10 mouse cellular contexts compared by ENCODE assay signal in the genomic region with DNA sequence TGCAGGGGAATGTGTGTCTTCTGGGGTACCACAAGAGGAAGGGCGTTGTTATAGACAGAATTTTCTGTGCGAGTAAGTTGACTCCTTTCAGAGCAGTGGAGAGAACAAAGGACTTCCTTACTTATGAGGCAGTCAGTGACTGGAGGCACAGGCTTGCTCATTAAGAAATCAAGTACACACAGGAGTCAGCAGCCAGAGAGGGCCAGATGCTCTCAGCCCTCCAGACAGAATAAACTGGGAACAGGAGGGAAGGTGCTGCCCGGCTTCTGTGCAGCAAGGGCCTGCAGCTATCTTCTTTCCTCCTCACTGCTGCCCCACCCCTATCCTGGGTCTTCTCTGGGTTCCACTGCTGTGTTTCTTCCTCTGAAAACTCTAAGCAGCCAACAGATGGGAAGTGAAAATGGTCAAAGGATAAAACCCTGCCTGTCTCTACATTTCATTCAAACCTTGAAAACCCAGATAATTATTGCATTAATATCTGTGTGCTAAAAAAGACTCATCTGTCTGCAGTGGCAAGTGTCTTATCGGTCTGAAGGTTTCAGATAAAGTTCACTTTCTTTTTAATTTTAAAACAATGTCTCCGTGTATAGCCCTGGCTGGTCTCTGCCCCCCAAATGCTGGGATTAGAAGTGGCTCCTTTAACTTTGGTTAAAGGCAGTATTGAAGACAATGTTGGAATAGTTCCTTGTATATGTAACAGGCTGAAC. TPM values are rescaled to one million over a fixed set of nuclear protein-coding genes. Genes with fewer than 3 reads are reported as not detected.
DNase-seq lines count a peak whose midpoint lies in the region; ATAC-seq and TF ChIP-seq lines count a peak whose summit lies in the region.
"Had no signal": no experiment of that assay in that cellular context is flagged by ENCODE, and none has a peak within 500 bp of the region (broad histone marks: within the 10 kb centered on the region; RNA-seq: fewer than 3 reads in every experiment).

No protein-coding gene starts in this region.

- ATAC-seq in forebrain, embryonic 11.5 days (replicated peaks; ENCODE audit: low FRiP score), result peak; percentile 63; the same call in 1 of the 2 replicates
- no peak for ATAC-seq in limb, embryonic 12.5 days (ENCODE audit: insufficient number of reproducible peaks, insufficient read depth, low FRiP score, low TSS enrichment, low read depth)
- ATAC-seq in erythroid progenitor cell, adult 5-6 weeks (replicated peaks; ENCODE audit: low FRiP score, poor library complexity, severe bottlenecking), result no peak

- intact Hi-C loops in left cerebral cortex, adult 2 months (cut with DNase I), result no loop called here
- intact Hi-C loops in left cerebral cortex, postnatal 36 days (cut with DNase I), result no loop called here

- TF ChIP-seq POLR2A in olfactory bulb, adult 2 months (IDR thresholded peaks at IDR 0.05; ENCODE audit: insufficient read depth, low read depth, low read length), result no peak

- peaks cover 5% of the 10 kb centered on the region; the same call in 1 of the 2 replicates for H3K36me3 ChIP-seq in forebrain, embryonic 11.5 days (ENCODE audit: control insufficient read depth, insufficient read depth, low read length)
- peaks cover 26% of the 10 kb centered on the region for H3K36me3 ChIP-seq in limb, embryonic 12.5 days

- no peaks in the 10 kb centered on the region for H3K27me3 ChIP-seq in forebrain, embryonic 11.5 days (ENCODE audit: control insufficient read depth, insufficient read depth, low read length)
- H3K27me3 ChIP-seq in limb, embryonic 12.5 days, result no peaks in the 10 kb centered on the region

- no peak for TF ChIP-seq CTCF in left cerebral cortex, adult 2 months (IDR thresholded peaks at IDR 0.05)
- no peak for TF ChIP-seq CTCF in olfactory bulb, adult 2 months (IDR thresholded peaks at IDR 0.05; ENCODE audit: insufficient read depth, low read depth, low read length)

- peaks cover 5% of the 10 kb centered on the region; the same call in 1 of the 2 replicates for H3K4me1 ChIP-seq in forebrain, embryonic 11.5 days (replicated peaks; ENCODE audit: control insufficient read depth, insufficient read depth, low read length)
- peaks cover 28% of the 10 kb centered on the region for H3K4me1 ChIP-seq in limb, embryonic 12.5 days (replicated peaks)
- peaks cover 5% of the 10 kb centered on the region for H3K4me1 ChIP-seq in olfactory bulb, adult 2 months (ENCODE audit: control insufficient read depth, insufficient read depth, low read length)

- no peak overlapping the region for H3K4me2 ChIP-seq in forebrain, embryonic 11.5 days (ENCODE audit: low read depth, low read length, severe bottlenecking)
- H3K4me2 ChIP-seq in limb, embryonic 12.5 days, result no peak overlapping the region

- peak overlapping the region; percentile 16; the same call in 1 of the 2 replicates for H3K9ac ChIP-seq in forebrain, embryonic 11.5 days (ENCODE audit: low read length)
- no peak overlapping the region for H3K9ac ChIP-seq in limb, embryonic 12.5 days (replicated peaks)

- 52% methylated on average over 5 of the region's 5 CpGs for WGBS in forebrain, embryonic 11.5 days
- 40% methylated on average over 5 of the region's 5 CpGs for WGBS in limb, embryonic 12.5 days
- 51% methylated on average over 5 of the region's 5 CpGs for WGBS in olfactory bulb, adult 2 months

- no peak overlapping the region for H3K4me3 ChIP-seq in left cerebral cortex, adult 2 months
- H3K4me3 ChIP-seq in forebrain, embryonic 11.5 days (ENCODE audit: low read depth, low read length), result no peak overlapping the region
- H3K4me3 ChIP-seq in limb, embryonic 12.5 days (replicated peaks), result no peak overlapping the region
- no peak overlapping the region for H3K4me3 ChIP-seq in olfactory bulb, adult 2 months (ENCODE audit: insufficient read depth, low read depth, low read length)

- no peak for DNase-seq in left cerebral cortex, adult 2 months (ENCODE audit: extremely low spot score in 1 of 2, low spot score in 2 of 2)
- DNase-seq in left cerebral cortex, postnatal 36 days (ENCODE audit: low spot score in 2 of 2), result no peak
- no peak for DNase-seq in forebrain, embryonic 11.5 days (ENCODE audit: low spot score)
- no peak for DNase-seq in adrenal gland, postnatal 14 days
- no peak for DNase-seq in adrenal gland, adult 8-10 months
- DNase-seq: heart, postnatal 36 days had no signal

- no peaks in the 10 kb centered on the region for H3K9me3 ChIP-seq in forebrain, embryonic 11.5 days (ENCODE audit: control insufficient read depth, low read length)
- H3K9me3 ChIP-seq in limb, embryonic 12.5 days, result no peaks in the 10 kb centered on the region

- H3K27ac ChIP-seq in left cerebral cortex, adult 2 months, result peak overlapping the region; percentile 72
- peak overlapping the region; percentile 65 for H3K27ac ChIP-seq in forebrain, embryonic 11.5 days (ENCODE audit: low read depth, low read length)
- peak overlapping the region; percentile 83 for H3K27ac ChIP-seq in limb, embryonic 12.5 days
- H3K27ac ChIP-seq in olfactory bulb, adult 2 months (ENCODE audit: insufficient read depth, low read depth, low read length), result peak overlapping the region; percentile 77

RNA-seq across cellular contexts. Expression of gene Kctd4, which starts 53.9 kb away (rescaled TPM):
- total RNA-seq in left cerebral cortex, adult 2 months (2021), result 10 to 100 TPM; 18.6 to 19.7 TPM
- 10 to 100 TPM; 12.5 to 15.5 TPM for total RNA-seq in left cerebral cortex, postnatal 36 days (2021)
- 0.79 and 1.2 TPM in 2 replicates for polyA plus RNA-seq in forebrain, embryonic 11.5 days (2014; fragmentation: Nextera tagmentation; extraction: Ambion mirVana)
- 1.1 and 1.2 TPM in 2 replicates for polyA plus RNA-seq in limb, embryonic 12.5 days (2016; fragmentation: Nextera tagmentation; extraction: Ambion mirVana)
- not detected in 2 replicates for polyA plus RNA-seq in olfactory bulb, adult 2 months (2012; ENCODE audit: insufficient read depth, insufficient read length, low replicate concordance, missing spikeins)
- total RNA-seq in erythroid progenitor cell, adult 5-6 weeks (2015; ENCODE audit: low replicate concordance), result not detected in 2 replicates
- total RNA-seq in erythroid progenitor cell, adult 5-6 weeks (2017; ENCODE audit: low replicate concordance), result not detected in 2 replicates
- not detected in 2 replicates for total RNA-seq in adrenal gland, postnatal 14 days (2021)
- total RNA-seq in adrenal gland, adult 8-10 months (2022), result under 1 TPM in 2 of 4 experiments, not detected in 2; 0.07 to 0.12 TPM
- total RNA-seq: heart, postnatal 36 days; megakaryocyte, adult 5-6 weeks had no signal

RNA-seq across cellular contexts. Expression of gene Tpt1, which starts 56.1 kb away (rescaled TPM):
- total RNA-seq in left cerebral cortex, adult 2 months (2021), result 100 to 1,000 TPM; 975 to 978 TPM
- 100 to 1,000 TPM; 939 to 945 TPM for total RNA-seq in left cerebral cortex, postnatal 36 days (2021)
- polyA plus RNA-seq in forebrain, embryonic 11.5 days (2014; fragmentation: Nextera tagmentation; extraction: Ambion mirVana), result 889 and 1,020 TPM in 2 replicates
- polyA plus RNA-seq in limb, embryonic 12.5 days (2016; fragmentation: Nextera tagmentation; extraction: Ambion mirVana), result 994 and 1,047 TPM in 2 replicates
- 1,524 and 1,757 TPM in 2 replicates for polyA plus RNA-seq in olfactory bulb, adult 2 months (2012; ENCODE audit: insufficient read depth, insufficient read length, low replicate concordance, missing spikeins)
- total RNA-seq in erythroid progenitor cell, adult 5-6 weeks (2015; ENCODE audit: low replicate concordance), result 3,144 and 3,174 TPM in 2 replicates
- 507 and 1,044 TPM in 2 replicates for total RNA-seq in erythroid progenitor cell, adult 5-6 weeks (2017; ENCODE audit: low replicate concordance)
- 2,745 and 3,054 TPM in 2 replicates for total RNA-seq in adrenal gland, postnatal 14 days (2021)
- total RNA-seq in adrenal gland, adult 8-10 months (2022), result 1,000 to 10,000 TPM; 2,109 to 2,569 (median 2,425) TPM

Comparison
In these comparisons a context has a peak if more than half of its experiments do, and no peak if none do; other contexts are left out.
1. RNA of gene Kctd4, which starts 53.9 kb away (total RNA-seq): 18.6 to 19.7 TPM in left cerebral cortex, adult 2 months and 12.5 to 15.5 TPM in left cerebral cortex, postnatal 36 days; 0.07 to 0.12 TPM in adrenal gland, adult 8-10 months, not detected in adrenal gland, postnatal 14 days and not detected in erythroid progenitor cell, adult 5-6 weeks; every median in the first group is over 10 times any median in the second.
2. Peak in every context shown above with its lines, with median percentiles within 50 percentile points of each other: H3K27ac ChIP-seq.